Mouse (Mus musculus): ENCODE measurements around the gene Matn4. TPM values are rescaled to one million over a fixed set of nuclear protein-coding genes. Genes with fewer than 3 reads are reported as not detected.

Gene Matn4
- polyA plus RNA-seq, 1 experiment = 78.0 TPM

- H3K4me1 ChIP-seq (ENCODE audit: control insufficient read depth, insufficient read depth, low read length) = peaks cover 11% of the 10 kb centered on the region
- no peak overlapping the region for H3K4me3 ChIP-seq (replicated peaks; ENCODE audit: extremely low read depth, low read depth, low read length)
- 55% methylated on average over 6 of the region's 6 CpGs for WGBS
- TF ChIP-seq POLR2A (IDR thresholded peaks at IDR 0.05; ENCODE audit: borderline replicate concordance, extremely low read depth, low read depth, low read length) = no peak
- TF ChIP-seq CTCF (IDR thresholded peaks at IDR 0.05; ENCODE audit: insufficient read depth, low read length) = no peak
- DNase-seq = no peak
These were observed 32.8 kb upstream of the Matn4 start for GRCm38 (mm10) chr2:164437710-164438109.

GRCm38 (mm10) chr2:164436961-164437360, 32.0 kb upstream of the Matn4 start:
- no peak for DNase-seq
- WGBS = 51% methylated on average over 3 of the region's 3 CpGs
- Histone ChIP-seq H3K4me1 (ENCODE audit: control insufficient read depth, insufficient read depth, low read length) (peaks cover 16% of the 10 kb centered on the region), H3K4me3 (replicated peaks; ENCODE audit: extremely low read depth, low read depth, low read length) (no peak overlapping the region)
- TF ChIP-seq POLR2A (IDR thresholded peaks at IDR 0.05; ENCODE audit: borderline replicate concordance, extremely low read depth, low read depth, low read length) (no peak), CTCF (IDR thresholded peaks at IDR 0.05; ENCODE audit: insufficient read depth, low read length) (no peak)

- TF ChIP-seq CTCF (IDR thresholded peaks at IDR 0.05; ENCODE audit: insufficient read depth, low read length) (no peak), POLR2A (IDR thresholded peaks at IDR 0.05; ENCODE audit: borderline replicate concordance, extremely low read depth, low read depth, low read length) (no peak)
- peaks cover 18% of the 10 kb centered on the region for H3K4me1 ChIP-seq (ENCODE audit: control insufficient read depth, insufficient read depth, low read length)
- DNase-seq = no peak
- no peak overlapping the region for H3K4me3 ChIP-seq (replicated peaks; ENCODE audit: extremely low read depth, low read depth, low read length)
- whole genome bisulfite sequencing = 34% methylated on average over 8 of the region's 8 CpGs
These were observed 31.4 kb upstream of the Matn4 start for GRCm38 (mm10) chr2:164436215-164436913.

DNA sequence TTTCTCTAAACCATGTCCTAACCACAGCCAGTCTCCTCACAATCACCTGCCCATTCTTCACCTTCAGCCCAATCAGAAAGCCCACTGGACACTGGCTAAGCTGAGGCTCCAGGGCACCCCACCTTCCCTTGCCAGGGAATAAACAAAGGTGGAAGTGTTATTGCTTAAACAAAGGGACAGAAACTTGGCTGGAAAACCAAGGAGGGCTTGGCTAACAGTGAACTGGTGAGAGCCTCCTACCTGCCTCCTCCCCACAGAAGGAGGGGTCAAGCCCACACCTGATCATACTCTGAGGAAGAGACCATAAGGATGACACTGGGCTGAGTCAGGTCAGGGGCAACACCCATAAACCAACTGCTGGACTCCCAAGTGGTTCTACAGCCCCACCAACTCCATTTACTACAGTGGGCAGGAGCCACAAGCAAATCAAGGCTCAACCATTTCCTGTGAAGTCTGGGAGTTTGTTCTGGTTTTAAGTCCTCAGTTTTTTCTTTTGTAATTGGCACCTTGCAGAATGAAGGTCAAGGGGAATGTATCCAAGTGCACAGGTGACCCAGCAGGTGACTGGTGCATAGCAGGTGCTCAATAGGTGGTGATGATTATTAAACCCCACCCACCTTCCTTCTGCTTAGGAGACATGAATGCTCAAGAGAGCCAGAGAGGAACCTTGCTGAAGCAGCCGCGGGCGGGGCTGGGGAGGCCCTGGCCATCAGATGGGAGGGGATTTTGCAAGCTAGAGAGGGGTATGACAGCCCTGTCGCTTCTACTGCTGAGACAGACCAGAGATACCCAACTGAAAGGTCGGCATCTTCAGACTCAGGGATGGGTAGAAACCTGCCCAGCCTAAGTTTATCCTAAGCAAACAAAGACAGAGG, 30.5 kb upstream of the Matn4 start:
- H3K4me3 ChIP-seq (replicated peaks; ENCODE audit: extremely low read depth, low read depth, low read length) = no peak overlapping the region
- WGBS = 34% methylated on average over 5 of the region's 5 CpGs
- TF ChIP-seq POLR2A (IDR thresholded peaks at IDR 0.05; ENCODE audit: borderline replicate concordance, extremely low read depth, low read depth, low read length) = no peak
- no peak for TF ChIP-seq CTCF (IDR thresholded peaks at IDR 0.05; ENCODE audit: insufficient read depth, low read length)

DNA sequence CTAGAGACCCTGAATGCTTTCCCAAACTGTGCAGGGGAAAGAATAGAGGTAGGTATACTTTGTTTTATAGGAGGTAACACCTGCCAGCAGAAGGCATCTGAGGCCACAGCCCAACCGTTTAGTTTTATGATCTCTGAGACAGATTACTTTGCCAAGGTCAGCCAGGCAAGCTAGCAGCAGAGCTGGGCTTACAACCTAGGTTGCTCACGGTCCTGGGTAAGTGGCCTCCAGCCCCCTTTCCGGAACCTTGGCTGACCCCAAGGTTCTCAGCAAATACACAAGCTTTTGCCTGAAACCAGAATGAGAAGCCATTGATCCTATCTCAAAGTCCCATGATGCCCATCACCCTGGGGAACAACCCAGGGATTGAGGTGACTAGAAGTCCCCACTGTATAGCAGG, 29.7 kb upstream of the Matn4 start:
- peaks cover 21% of the 10 kb centered on the region for H3K4me1 ChIP-seq (ENCODE audit: control insufficient read depth, insufficient read depth, low read length)
- no peak for DNase-seq
- no peak overlapping the region for H3K4me3 ChIP-seq (replicated peaks; ENCODE audit: extremely low read depth, low read depth, low read length)
- TF ChIP-seq POLR2A (IDR thresholded peaks at IDR 0.05; ENCODE audit: borderline replicate concordance, extremely low read depth, low read depth, low read length) = no peak
- TF ChIP-seq CTCF (IDR thresholded peaks at IDR 0.05; ENCODE audit: insufficient read depth, low read length) = no peak
- WGBS = 59% methylated on average over 3 of the region's 3 CpGs

More for the DNA sequence above, 30.5 kb upstream of the Matn4 start:
- H3K4me1 ChIP-seq (ENCODE audit: control insufficient read depth, insufficient read depth, low read length) = peaks cover 21% of the 10 kb centered on the region
- no peak for DNase-seq

DNA sequence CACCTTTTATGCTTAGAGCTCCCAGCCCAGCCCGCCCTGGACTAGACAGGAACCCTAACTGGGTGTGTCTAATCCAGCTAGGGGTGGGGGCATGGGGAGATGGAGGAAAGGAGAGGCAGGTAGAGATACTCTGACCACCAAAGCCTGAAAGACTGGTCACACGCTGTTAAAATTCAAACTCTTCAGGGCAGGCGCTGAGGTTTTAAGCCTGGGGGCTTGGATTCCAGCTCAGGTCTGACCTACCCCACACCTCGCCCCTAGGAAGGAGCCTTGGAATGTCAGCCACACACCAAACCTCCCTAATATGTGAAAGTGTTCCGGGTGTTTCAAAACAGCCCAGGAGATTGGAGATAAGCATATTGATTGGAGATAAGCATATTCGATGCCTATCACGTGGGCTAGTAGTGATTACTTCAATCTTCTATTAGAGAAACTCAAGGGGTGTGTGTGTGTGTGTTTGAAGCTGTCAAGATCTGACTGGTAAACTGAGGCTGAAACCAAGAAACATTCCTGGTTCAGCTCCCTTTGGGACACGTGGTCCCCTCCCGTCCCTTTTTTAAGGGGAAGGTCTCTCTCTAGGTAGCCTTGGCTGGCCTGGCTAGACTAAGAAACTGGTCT, 28.4 kb upstream of the Matn4 start:
- H3K4me1 ChIP-seq (ENCODE audit: control insufficient read depth, insufficient read depth, low read length) = peaks cover 21% of the 10 kb centered on the region
- no peak for TF ChIP-seq POLR2A (IDR thresholded peaks at IDR 0.05; ENCODE audit: borderline replicate concordance, extremely low read depth, low read depth, low read length)
- TF ChIP-seq CTCF (IDR thresholded peaks at IDR 0.05; ENCODE audit: insufficient read depth, low read length) = no peak
- 67% methylated on average over 9 of the region's 9 CpGs for WGBS
- no peak overlapping the region for H3K4me3 ChIP-seq (replicated peaks; ENCODE audit: extremely low read depth, low read depth, low read length)
- no peak for DNase-seq

- WGBS = 23% methylated on average over 22 of the region's 22 CpGs
- Histone ChIP-seq H3K4me1 (ENCODE audit: control insufficient read depth, insufficient read depth, low read length) (peaks cover 21% of the 10 kb centered on the region), H3K4me3 (replicated peaks; ENCODE audit: extremely low read depth, low read depth, low read length) (no peak overlapping the region)
- DNase-seq = no peak
- TF ChIP-seq POLR2A (IDR thresholded peaks at IDR 0.05; ENCODE audit: borderline replicate concordance, extremely low read depth, low read depth, low read length) (no peak), CTCF (IDR thresholded peaks at IDR 0.05; ENCODE audit: insufficient read depth, low read length) (no peak)
These were observed 27.7 kb upstream of the Matn4 start for GRCm38 (mm10) chr2:164432541-164433191.

DNA sequence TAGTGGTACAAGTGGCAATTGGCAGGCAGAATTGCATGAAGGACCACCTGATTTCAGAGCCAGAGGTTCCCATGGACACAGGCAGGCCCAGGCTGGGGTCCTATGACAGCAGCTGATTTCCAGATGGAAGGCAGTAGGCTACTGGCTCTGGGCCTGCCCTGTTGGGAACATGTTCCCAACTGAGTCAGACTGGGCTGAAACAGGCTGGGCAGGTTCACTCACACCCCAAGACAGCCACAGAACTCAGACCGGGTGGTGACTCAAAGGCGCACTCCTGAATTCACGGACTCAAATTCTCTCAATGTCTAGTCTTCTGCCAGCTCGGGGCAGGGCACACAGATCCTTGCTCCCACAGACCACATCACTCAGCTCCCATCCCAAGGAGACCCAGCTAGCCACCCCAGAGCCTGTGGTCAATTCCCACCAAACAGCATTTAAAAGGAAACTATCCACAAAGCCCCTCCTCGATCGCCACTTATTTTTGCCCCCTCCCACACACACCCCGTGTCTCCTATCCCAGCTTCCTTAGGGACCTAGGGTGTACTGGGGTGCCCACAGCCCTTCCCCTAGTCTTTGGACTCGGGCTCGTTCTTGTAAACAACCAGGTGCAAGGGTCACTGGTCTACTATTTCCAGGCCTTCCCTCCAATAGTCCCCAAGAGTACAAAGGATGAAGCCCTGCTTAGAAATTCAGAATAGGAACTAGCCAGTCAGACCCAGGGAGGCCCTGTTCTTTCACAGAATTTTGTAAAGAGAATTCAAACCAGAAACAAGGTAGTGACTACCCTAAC, 26.9 kb upstream of the Matn4 start:
- no peak overlapping the region for H3K4me3 ChIP-seq (replicated peaks; ENCODE audit: extremely low read depth, low read depth, low read length)
- TF ChIP-seq POLR2A (IDR thresholded peaks at IDR 0.05; ENCODE audit: borderline replicate concordance, extremely low read depth, low read depth, low read length) = no peak
- no peak for TF ChIP-seq CTCF (IDR thresholded peaks at IDR 0.05; ENCODE audit: insufficient read depth, low read length)
- H3K4me1 ChIP-seq (ENCODE audit: control insufficient read depth, insufficient read depth, low read length) = peaks cover 21% of the 10 kb centered on the region
- no peak for DNase-seq
- 51% methylated on average over 9 of the region's 9 CpGs for WGBS
